Mouse (Mus musculus): ENCODE measurements around the gene Tdpoz3. TPM values are rescaled to one million over a fixed set of nuclear protein-coding genes. Genes with fewer than 3 reads are reported as not detected.

The Tdpoz3 gene
- polyA plus RNA-seq (2021; fragmentation: Nextera tagmentation) = not detected in 2 replicates
- long read RNA-seq, experiment 1 = 0 reads
- long read RNA-seq, experiment 2 = 0 reads

DNA sequence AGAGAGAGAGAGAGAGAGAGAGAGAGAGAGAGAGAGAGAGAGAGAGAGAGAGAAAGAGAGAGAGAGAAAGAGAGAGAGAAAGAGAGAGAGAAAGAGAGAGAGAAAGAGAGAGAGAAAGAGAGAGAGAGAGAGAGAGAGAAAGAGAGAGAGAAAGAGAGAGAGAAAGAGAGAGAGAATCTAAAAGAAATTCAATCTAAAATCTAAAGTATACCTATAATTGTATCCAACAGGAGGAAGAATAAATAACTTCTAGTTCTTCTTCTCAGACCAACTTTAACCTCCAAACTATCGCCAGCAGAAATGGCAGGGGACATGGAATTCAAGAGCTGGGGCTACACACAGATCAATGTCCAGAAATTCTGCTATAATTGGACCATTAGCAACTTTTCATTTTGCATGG lies at the start of gene Tdpoz3:
TSS of gene Tdpoz3 (plus strand) at position 301 of the 400 bp plus-strand sequence.

DNA sequence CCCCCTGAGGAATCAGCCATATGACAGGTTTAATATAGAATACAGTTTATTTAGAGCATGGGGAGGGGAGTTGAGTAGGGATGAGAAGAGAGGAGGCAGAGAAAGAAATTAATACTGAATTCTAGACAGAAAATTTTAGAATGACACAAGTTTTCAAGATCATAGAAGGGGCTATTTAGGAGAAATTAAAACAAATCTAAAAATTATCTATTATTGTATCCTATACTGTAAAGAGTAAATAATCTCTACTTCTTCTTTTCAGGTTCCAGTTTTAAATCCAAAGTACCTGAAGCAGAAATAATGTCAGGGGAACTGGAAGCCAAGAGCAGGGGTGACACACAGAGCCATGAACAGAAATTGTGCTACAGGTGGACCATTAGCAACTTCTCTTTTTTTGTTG lies 29.7 kb upstream of the Tdpoz3 start, which contains the start of gene Tdpoz4:
TSS of gene Tdpoz4 (plus strand) at position 301 of the 400 bp plus-strand sequence.

Other genes starting within 250 kb of the Tdpoz3 start
- gene Tdpoz2, start 173.3 kb upstream of the Tdpoz3 start, polyA plus RNA-seq (2021; fragmentation: Nextera tagmentation) = not detected in 2 replicates
- not detected in 2 replicates for gene Tdpoz1, start 149.7 kb upstream of the Tdpoz3 start, polyA plus RNA-seq (2021; fragmentation: Nextera tagmentation)
- not detected in 2 replicates for gene Gm37596, start 132.9 kb upstream of the Tdpoz3 start, polyA plus RNA-seq (2021; fragmentation: Nextera tagmentation)
- not detected in 2 replicates for gene Gm5773, start 53.0 kb upstream of the Tdpoz3 start, polyA plus RNA-seq (2021; fragmentation: Nextera tagmentation)
- gene Tdpoz4, start 29.6 kb upstream of the Tdpoz3 start, polyA plus RNA-seq (2021; fragmentation: Nextera tagmentation) = not detected in 2 replicates
- not detected in 2 replicates for gene Gm9117, start 117.5 kb downstream of the Tdpoz3 start, polyA plus RNA-seq (2021; fragmentation: Nextera tagmentation)
- gene Tdpoz5, start 135.3 kb downstream of the Tdpoz3 start, polyA plus RNA-seq (2021; fragmentation: Nextera tagmentation) = not detected in 2 replicates
- not detected in 2 replicates for gene Gm9125, start 228.9 kb downstream of the Tdpoz3 start, polyA plus RNA-seq (2021; fragmentation: Nextera tagmentation)
- gene Gm10697, start 246.6 kb downstream of the Tdpoz3 start, polyA plus RNA-seq (2021; fragmentation: Nextera tagmentation) = not detected in 2 replicates

Measured in left cerebral cortex, adult 6 months (tissue).